Mouse (Mus musculus) skeletal muscle tissue, adult 2 months (tissue): ENCODE data around the gene Zfp746.

Experiments
- DNase-seq: peaks from one replicate; pipeline ENCODE4 v3.0.0-alpha.2; 2012; ENCODE audit warnings: low read depth, low spot score

Zfp746 gene

GRCm38 (mm10) chr6:48047450-48048351 is 38.7 kb downstream of the Zfp746 start:
- DNase-seq: no peak

GRCm38 (mm10) chr6:48047114-48047449 is 39.3 kb downstream of the Zfp746 start:
- DNase-seq: no peak

GRCm38 (mm10) chr6:48032661-48033060 is 53.7 kb downstream of the Zfp746 start:
- no peak for DNase-seq

- no peak for DNase-seq
These were observed 60.3 kb downstream of the Zfp746 start for GRCm38 (mm10) chr6:48025905-48026660.

GRCm38 (mm10) chr6:48024994-48025345 is 61.4 kb downstream of the Zfp746 start:
- no peak for DNase-seq

- DNase-seq: no peak
These were observed 61.9 kb downstream of the Zfp746 start for GRCm38 (mm10) chr6:48024330-48024993.

- DNase-seq: no peak
These were observed 63.7 kb downstream of the Zfp746 start for GRCm38 (mm10) chr6:48022672-48023071.

- DNase-seq: no peak
These were observed 64.7 kb downstream of the Zfp746 start for GRCm38 (mm10) chr6:48021678-48022077.

- no peak for DNase-seq
These were observed 66.4 kb downstream of the Zfp746 start for GRCm38 (mm10) chr6:48020006-48020405.

GRCm38 (mm10) chr6:48016841-48017240 is 69.6 kb downstream of the Zfp746 start:
- no peak for DNase-seq

GRCm38 (mm10) chr6:48016090-48016521 is 70.3 kb downstream of the Zfp746 start:
- peak; percentile 34 for DNase-seq
